Mouse (Mus musculus) embryonic facial prominence, embryonic 15.5 days (tissue): ENCODE results near the gene Pfdn4. TPM values are rescaled to one million over a fixed set of nuclear protein-coding genes. Genes with fewer than 3 reads are reported as not detected.
"Not testable (repeated sequence)": the region's sequence is repeated elsewhere in the genome, so short reads cannot be mapped to it uniquely, and the experiment has no call there.

Experiments used
- ATAC-seq: fragments of 200-750 bp; cut with Nextera tagmentation; 2 replicates; pipeline ENCODE4 v1.8.0; 2017; ENCODE audit warnings: low read depth, moderate TSS enrichment; ENCODE audit not compliant: insufficient number of reproducible peaks, low FRiP score, low TSS enrichment
- H3K27ac ChIP-seq: fragments of 300-500 bp; sonication (generic); replicated peaks from 2 replicates; pipeline ENCODE4 v1.5.1; 2015; ENCODE audit warnings: mild to moderate bottlenecking, inconsistent platforms
- H3K27me3 ChIP-seq: fragments of 300-500 bp; sonication (generic); 2 replicates; pipeline ENCODE4 v1.6.1; 2015; ENCODE audit warnings: inconsistent platforms
- H3K36me3 ChIP-seq: fragments of 300-500 bp; sonication (generic); 2 replicates; pipeline ENCODE4 v1.6.1; 2015; ENCODE audit warnings: mild to moderate bottlenecking, inconsistent platforms
- H3K4me1 ChIP-seq: fragments of 300-500 bp; sonication (generic); 2 replicates; pipeline ENCODE4 v1.6.1; 2015; ENCODE audit warnings: inconsistent platforms
- H3K4me2 ChIP-seq: fragments of 300-500 bp; sonication (generic); replicated peaks from 2 replicates; pipeline ENCODE4 v1.6.1; 2015; ENCODE audit warnings: mild to moderate bottlenecking, inconsistent platforms
- H3K4me3 ChIP-seq: fragments of 300-500 bp; sonication (generic); replicated peaks from 2 replicates; pipeline ENCODE4 v1.5.1; 2015; ENCODE audit warnings: mild to moderate bottlenecking, inconsistent platforms
- H3K9ac ChIP-seq: fragments of 300-500 bp; sonication (generic); 2 replicates; pipeline ENCODE4 v1.6.1; 2015; ENCODE audit warnings: inconsistent platforms
- H3K9me3 ChIP-seq: fragments of 300-500 bp; sonication (generic); replicated peaks from 2 replicates; pipeline ENCODE4 v1.6.1; 2016; ENCODE audit warnings: inconsistent platforms
- WGBS: fragments of 180-500 bp; shearing (Covaris S2); methylation state at CpG from one replicate; pipeline ENCODE4 v1.1.7; 2015; 5-methylcytosine and 5-hydroxymethylcytosine counted together
- polyA plus RNA-seq: library from polyadenylated mRNA; unstranded; fragments of >200 nt; fragmentation: Nextera tagmentation; extraction: Ambion mirVana; gene quantifications from 2 replicates; pipeline ENCODE4 v1.2.1, GENCODE M21; 2015

Pfdn4 gene
- 71.4 and 72.6 TPM in 2 replicates for polyA plus RNA-seq

DNA sequence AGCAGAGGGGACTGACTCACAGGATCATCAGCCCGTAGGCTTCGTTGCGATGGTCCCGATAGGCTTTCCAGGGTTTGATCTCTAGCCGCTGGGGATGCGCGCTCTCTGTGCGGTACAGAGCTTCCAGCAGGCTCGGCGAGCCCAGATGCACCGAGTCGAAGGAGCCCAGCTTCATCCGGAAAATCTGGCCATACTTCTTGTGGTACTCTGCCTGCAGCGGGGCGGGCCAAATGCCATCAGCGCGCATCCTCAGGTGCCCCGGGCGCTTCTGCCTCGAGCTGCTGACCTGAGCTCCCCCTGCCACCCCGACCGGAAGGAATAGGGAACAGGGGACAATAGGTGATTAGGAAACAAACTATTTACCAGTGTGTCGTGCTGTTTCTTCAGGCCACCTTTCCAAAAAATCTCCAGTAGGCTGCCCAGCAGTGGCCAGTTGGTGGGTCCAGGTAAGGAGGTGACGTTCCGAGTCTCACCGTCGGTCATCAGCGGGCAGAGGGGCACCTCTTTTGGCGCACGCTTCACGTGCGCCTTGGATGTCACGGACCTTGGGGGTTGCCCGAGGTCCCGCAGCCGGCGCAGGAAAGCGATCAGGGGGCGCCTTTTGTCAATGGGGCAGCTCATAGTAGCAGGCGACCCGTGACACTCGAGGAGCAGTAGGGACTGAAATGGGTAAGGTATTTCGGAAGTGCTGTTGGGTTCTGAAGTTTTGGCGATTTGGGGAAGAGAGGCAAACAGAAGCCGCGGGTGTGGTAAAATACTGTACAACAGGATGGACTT is at the start of gene Pfdn4:
Gene Pfdn4, plus strand, starts transcription at position 275 of the 777 bp plus-strand sequence.
- H3K27me3 ChIP-seq: peaks cover 68% of the 10 kb centered on the region
- H3K4me1 ChIP-seq: peaks cover 24% of the 10 kb centered on the region
- no peaks in the 10 kb centered on the region for H3K9me3 ChIP-seq
- no peak within 1 kb of the TSS for H3K9ac ChIP-seq
- under 1% methylated on average over 46 of the region's 46 CpGs for WGBS
- H3K27ac ChIP-seq: no peak within 1 kb of the TSS
- H3K36me3 ChIP-seq: no peaks in the 10 kb centered on the region
- H3K4me2 ChIP-seq: peak within 1 kb of the TSS; percentile 37
- ATAC-seq: 0 out of 2 replicates have a peak, but pooled peaks have one; percentile 22
- H3K4me3 ChIP-seq: peak within 1 kb of the TSS; percentile 14

DNA sequence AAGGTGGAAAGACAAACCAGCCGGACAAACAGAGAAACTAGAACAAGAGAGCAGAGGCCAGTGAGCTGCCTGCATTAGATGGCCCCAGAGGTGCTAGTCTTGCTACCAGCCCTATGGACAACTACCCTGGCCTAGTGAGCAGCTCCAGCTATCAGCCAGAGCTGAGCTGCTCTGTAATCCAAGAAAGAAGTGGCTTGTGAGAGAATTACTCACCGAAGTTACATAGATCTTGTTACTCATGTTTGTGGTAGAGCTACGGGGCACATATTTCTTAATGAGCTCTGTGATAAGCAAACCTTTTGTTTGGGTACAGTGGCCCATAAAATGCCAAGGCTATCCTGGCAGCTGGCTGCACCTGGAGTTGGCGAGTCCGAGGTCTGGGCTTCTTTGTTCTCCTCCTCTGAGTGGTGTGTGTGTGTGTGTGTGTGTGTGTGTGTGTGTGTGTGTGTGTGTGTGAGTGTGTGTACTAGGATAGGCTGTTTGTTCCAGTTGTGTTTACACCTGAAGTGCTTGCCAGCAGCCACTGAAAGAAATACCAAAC is 49.3 kb upstream of the Pfdn4 start:
- no peak for ATAC-seq
- Histone ChIP-seq H3K27ac (no peak overlapping the region), H3K27me3 (no peaks in the 10 kb centered on the region), H3K36me3 (no peaks in the 10 kb centered on the region), H3K9ac (no peak overlapping the region), H3K4me1 (no peaks in the 10 kb centered on the region), H3K9me3 (no peaks in the 10 kb centered on the region), H3K4me3 (no peak overlapping the region), H3K4me2 (no peak overlapping the region)
- 60% methylated on average over 5 of the region's 5 CpGs for WGBS

DNA sequence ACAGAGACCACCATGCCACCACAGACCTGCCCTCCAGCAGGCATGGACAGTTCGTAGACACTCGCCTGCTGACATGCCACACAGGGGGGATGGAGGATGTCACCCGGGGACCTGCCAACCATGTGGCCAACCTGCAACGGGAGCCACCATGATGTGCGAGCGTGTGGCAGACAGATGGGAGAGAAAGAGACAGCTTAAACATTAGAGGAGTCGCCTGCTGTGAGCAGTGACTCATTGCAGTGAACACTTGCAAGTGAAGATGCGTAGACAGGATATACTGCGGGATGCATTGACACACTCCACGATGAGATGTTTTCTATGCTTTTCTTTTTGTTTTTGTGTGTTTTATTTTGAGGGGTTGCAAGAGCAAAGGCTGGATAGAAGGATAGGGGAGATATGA is 48.6 kb upstream of the Pfdn4 start:
- Histone ChIP-seq H3K9ac (no peak overlapping the region), H3K4me1 (no peaks in the 10 kb centered on the region), H3K4me3 (no peak overlapping the region), H3K27ac (no peak overlapping the region), H3K4me2 (no peak overlapping the region), H3K9me3 (no peaks in the 10 kb centered on the region), H3K36me3 (no peaks in the 10 kb centered on the region), H3K27me3 (no peaks in the 10 kb centered on the region)
- WGBS: 58% methylated on average over 10 of the region's 10 CpGs
- ATAC-seq: no peak

DNA sequence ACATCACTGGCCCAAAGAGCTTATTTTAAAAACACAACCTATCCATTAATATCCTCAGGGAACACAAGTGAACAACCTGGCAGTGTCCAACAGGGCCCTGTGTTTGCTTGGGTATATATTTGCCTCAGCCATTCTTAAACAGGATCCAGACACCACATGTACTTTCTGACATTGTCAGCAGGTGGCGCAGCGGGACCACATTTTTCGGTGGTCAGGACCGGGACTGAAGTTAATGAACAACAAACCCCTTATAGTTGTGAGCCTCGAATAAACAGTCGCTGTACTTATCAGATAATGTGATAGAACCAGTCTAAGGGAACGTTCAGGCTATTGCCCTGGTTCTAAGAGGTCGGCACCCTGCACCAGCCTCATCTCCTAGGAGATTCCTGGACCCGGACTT is 45.3 kb upstream of the Pfdn4 start:
- WGBS: 4% methylated on average over 9 of the region's 9 CpGs
- peak overlapping the region; percentile 34 for H3K4me2 ChIP-seq
- no peak overlapping the region for H3K9ac ChIP-seq
- no peak for ATAC-seq
- no peaks in the 10 kb centered on the region for H3K9me3 ChIP-seq
- no peak overlapping the region for H3K27ac ChIP-seq
- no peaks in the 10 kb centered on the region for H3K4me1 ChIP-seq
- H3K27me3 ChIP-seq: no peaks in the 10 kb centered on the region
- H3K36me3 ChIP-seq: no peaks in the 10 kb centered on the region
- no peak overlapping the region for H3K4me3 ChIP-seq

DNA sequence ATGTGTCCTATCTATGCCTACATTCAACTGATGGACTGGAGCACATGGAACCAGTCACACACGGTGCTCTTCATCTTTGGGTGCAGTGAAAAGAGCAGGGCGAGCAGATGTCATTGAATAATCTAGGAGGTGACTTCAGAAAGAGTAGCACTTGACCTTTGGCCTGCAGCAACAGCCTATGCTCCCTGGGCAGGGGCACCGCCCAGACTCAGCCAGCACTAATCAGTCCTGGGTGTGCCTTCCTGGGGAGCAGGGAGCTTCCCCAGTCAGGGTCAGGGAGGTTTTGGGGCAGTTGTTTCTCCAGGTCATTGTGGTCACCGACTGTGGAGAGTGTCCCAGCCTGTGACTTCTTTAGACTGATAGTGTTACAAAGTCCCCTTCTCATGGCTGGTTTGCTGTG is 42.4 kb upstream of the Pfdn4 start:
- H3K36me3 ChIP-seq, H3K9ac ChIP-seq, H3K9me3 ChIP-seq, H3K4me1 ChIP-seq, ATAC-seq, H3K27me3 ChIP-seq, H3K4me3 ChIP-seq, H3K27ac ChIP-seq, H3K4me2 ChIP-seq: not testable (repeated sequence)
- WGBS: 42% methylated on average over 3 of the region's 4 CpGs

DNA sequence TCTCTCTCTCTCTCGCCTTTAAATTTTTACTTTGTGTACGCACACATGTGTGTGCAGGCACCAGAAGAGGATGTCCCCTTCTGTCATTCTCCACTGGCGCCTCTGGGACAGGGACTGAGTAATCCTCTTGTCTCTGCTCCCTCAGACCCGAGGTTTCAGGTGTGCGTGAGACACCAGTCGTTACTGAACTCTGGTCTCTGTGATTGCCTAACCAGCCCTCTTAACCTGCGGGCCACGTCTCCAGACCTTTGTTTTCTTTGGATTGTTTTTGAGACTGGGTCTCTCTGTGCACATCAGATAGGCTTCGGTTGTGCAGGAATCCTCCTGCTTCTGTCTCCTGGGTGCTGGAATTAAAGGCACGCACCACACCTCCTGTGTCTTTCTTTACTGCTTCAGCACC is 37.0 kb upstream of the Pfdn4 start:
- H3K27me3 ChIP-seq: 0 out of 2 replicates have a peak, but pooled peaks cover 5% of the 10 kb centered on the region
- H3K9ac ChIP-seq: no peak overlapping the region
- 54% methylated on average over 10 of the region's 10 CpGs for WGBS
- no peak overlapping the region for H3K27ac ChIP-seq
- H3K36me3 ChIP-seq: no peaks in the 10 kb centered on the region
- no peak overlapping the region for H3K4me3 ChIP-seq
- no peak overlapping the region for H3K4me2 ChIP-seq
- ATAC-seq: no peak
- no peaks in the 10 kb centered on the region for H3K4me1 ChIP-seq
- H3K9me3 ChIP-seq: no peaks in the 10 kb centered on the region

DNA sequence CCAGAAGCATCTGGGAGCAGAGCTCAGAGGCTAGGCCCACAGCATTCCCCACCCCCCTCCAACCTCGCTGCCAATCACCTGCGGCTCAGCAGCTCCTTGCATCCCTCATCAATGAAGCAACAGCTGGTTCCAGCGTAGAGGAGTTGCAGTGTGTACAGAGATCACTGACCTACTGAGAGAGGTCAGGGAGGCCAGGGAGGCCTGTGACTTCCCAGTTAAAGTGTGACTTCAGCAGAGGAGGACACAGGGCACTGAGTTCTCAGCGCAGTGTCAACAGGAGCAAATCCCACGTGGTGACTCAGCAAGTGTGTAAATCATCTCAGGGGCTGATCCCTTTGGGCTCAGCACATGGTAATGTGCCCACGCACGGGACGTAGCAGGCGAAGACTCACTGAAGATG is 36.4 kb upstream of the Pfdn4 start:
- H3K27ac ChIP-seq: no peak overlapping the region
- H3K4me3 ChIP-seq: no peak overlapping the region
- H3K4me1 ChIP-seq: no peaks in the 10 kb centered on the region
- no peaks in the 10 kb centered on the region for H3K9me3 ChIP-seq
- no peak overlapping the region for H3K4me2 ChIP-seq
- H3K9ac ChIP-seq: no peak overlapping the region
- no peak for ATAC-seq
- H3K36me3 ChIP-seq: no peaks in the 10 kb centered on the region
- 37% methylated on average over 9 of the region's 9 CpGs for WGBS
- 0 out of 2 replicates have a peak, but pooled peaks cover 5% of the 10 kb centered on the region for H3K27me3 ChIP-seq

DNA sequence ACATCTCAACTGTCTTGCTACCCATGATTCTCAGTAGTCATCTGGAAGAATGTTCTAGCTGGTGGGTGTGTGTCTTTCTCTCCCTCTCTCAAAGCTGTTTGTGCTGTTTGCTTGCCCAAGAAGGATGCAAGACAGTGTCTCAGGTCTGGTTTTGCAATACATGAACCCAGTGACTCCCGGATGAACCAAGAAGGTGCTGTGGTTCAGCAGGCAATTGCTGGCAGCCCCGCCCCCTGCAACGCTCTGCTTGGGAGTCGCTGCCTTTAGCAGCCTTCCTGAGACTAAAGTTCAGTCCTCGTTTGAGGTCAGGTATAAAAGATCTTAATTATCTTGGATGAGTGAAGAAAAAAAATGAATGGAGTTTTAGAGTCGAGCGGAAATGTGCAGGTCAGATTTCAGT is 34.6 kb upstream of the Pfdn4 start:
- ATAC-seq: no peak
- Histone ChIP-seq H3K4me1 (no peaks in the 10 kb centered on the region), H3K4me2 (no peak overlapping the region), H3K9me3 (no peaks in the 10 kb centered on the region), H3K36me3 (no peaks in the 10 kb centered on the region), H3K4me3 (no peak overlapping the region), H3K9ac (no peak overlapping the region), H3K27ac (no peak overlapping the region), H3K27me3 (0 out of 2 replicates have a peak, but pooled peaks cover 5% of the 10 kb centered on the region)
- WGBS: 56% methylated on average over 7 of the region's 7 CpGs

DNA sequence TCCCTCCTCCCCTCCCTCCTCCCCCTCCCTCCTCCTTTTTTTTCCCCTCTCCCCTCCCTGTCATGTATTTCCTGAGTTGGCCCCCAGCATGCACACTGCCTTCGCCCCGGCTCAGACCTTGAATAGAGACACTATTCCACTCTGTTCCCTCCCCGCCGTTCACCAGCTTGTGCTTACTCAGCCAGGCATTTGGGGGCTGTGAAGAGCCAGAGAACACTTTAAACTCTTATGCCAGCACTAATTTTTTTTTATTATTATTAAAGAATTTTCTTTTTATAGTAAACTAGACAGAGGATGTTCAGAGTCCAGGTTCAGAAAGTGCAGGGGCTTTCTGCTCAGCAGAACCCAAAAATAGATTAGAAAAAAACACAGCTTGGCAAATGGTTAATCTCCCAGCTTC is 31.4 kb upstream of the Pfdn4 start:
- Histone ChIP-seq H3K9me3 (no peaks in the 10 kb centered on the region), H3K36me3 (no peaks in the 10 kb centered on the region), H3K4me2 (no peak overlapping the region), H3K4me3 (no peak overlapping the region), H3K9ac (no peak overlapping the region), H3K27ac (no peak overlapping the region), H3K4me1 (no peaks in the 10 kb centered on the region), H3K27me3 (peaks cover 5% of the 10 kb centered on the region; the same call in 1 of the 2 replicates)
- no peak for ATAC-seq
- 50% methylated on average over 2 of the region's 4 CpGs for WGBS

DNA sequence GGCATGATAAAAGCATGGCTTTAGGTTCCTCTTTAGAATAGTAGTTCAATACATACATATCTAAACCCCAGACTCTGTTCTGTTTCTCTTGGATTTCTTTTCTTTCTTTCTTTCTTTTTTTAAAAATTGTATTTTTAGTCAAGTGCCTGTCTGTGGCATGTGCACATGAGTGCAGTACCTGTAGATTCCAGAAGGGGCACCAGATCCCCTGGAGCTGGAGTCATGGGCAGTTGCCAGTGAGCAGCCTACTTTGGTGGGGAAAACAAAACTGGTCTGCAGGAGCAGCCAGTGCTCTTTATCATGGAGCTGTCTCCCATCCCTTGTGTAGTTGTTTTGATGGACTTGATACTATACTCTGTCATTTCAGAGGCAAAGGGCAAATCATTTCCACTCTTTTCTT is 28.2 kb upstream of the Pfdn4 start:
- Histone ChIP-seq H3K4me1 (no peaks in the 10 kb centered on the region), H3K4me3 (no peak overlapping the region), H3K27ac (no peak overlapping the region), H3K27me3 (peaks cover 5% of the 10 kb centered on the region; the same call in 1 of the 2 replicates), H3K9ac (no peak overlapping the region), H3K36me3 (no peaks in the 10 kb centered on the region), H3K4me2 (no peak overlapping the region), H3K9me3 (no peaks in the 10 kb centered on the region)
- no peak for ATAC-seq

DNA sequence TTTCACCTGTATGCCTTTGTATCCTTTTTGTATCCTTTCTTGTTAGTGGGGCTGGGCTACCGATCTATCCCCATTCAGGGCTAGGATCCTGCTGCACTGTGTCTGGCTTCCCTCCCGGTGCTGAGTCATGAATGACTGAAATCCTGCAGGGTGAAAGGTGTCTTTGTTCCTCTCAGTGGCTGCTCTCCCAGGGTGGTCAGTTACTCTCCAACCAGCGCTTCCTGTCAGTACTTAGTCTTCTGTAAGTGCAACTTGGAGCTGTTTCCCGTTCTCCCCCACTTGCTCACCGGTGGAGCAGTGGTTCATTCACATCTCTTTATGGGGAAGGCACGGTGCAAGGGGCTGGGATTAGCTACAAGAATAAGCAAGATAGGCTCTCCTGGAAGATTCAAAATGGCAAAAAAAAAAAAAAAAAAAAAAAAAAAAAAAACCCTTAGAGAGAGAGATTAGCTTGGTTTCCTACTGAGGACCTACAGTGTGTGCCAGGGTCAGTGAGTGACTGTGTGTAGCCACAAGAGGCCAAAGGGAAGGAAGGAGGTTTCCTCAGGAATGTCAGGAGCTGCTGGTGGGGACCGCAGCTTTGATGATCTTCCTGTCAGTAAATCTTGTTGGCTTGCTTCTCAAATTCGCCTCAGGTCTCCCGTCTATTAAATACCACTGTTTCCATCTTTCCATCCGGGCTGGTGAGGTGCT is 26.5 kb upstream of the Pfdn4 start:
- 9% methylated on average over 10 of the region's 10 CpGs for WGBS
- no peak; the same call in 1 of the 2 replicates for ATAC-seq

More for the DNA sequence above, 26.5 kb upstream of the Pfdn4 start:
- Histone ChIP-seq H3K9ac (no peak overlapping the region), H3K4me1 (no peaks in the 10 kb centered on the region), H3K4me3 (no peak overlapping the region), H3K36me3 (no peaks in the 10 kb centered on the region), H3K27me3 (peaks cover 5% of the 10 kb centered on the region; the same call in 1 of the 2 replicates), H3K4me2 (no peak overlapping the region), H3K27ac (no peak overlapping the region), H3K9me3 (no peaks in the 10 kb centered on the region)
